Mouse (Mus musculus): ENCODE measurements around the gene Cdkn2a. TPM values are rescaled to one million over a fixed set of nuclear protein-coding genes. Genes with fewer than 3 reads are reported as not detected.

The Cdkn2a gene
- polyA plus RNA-seq, 1 experiment from 2014 or later = 109 TPM

- ChIA-PET CTCF (no interaction called here), POLR2A (no interaction called here)
- no peak for TF ChIP-seq CTCF (IDR thresholded peaks at IDR 0.05)
- DNase-seq (ENCODE audit: low read depth, low spot score) (no peak), ATAC-seq (no peak)
- no peaks in the 10 kb centered on the region for H3K27me3 ChIP-seq
- in situ Hi-C loops (cut with MboI; ENCODE audit: low pct_unique_long_range_greater_than_20kb) = no loop called here
Observed at GRCm38 (mm10) chr4:89234446-89234845, 60.0 kb downstream of the Cdkn2a start.

Other genes with a start within 250 kb of the Cdkn2a start
- 59.4 TPM for gene Mtap, start 157.5 kb downstream of the Cdkn2a start, polyA plus RNA-seq (2021)
- 17.7 TPM for gene Cdkn2b, start 16.4 kb upstream of the Cdkn2a start, polyA plus RNA-seq (2021)